Mouse (Mus musculus) cerebral cortex, adult 2 months (tissue): ENCODE data around the gene Lsp1.

Experiments
- WGBS: fragments of 180-500 bp; shearing (Covaris S2); methylation state at CpG from one replicate; pipeline ENCODE4 v1.1.7; 2018; 5-methylcytosine and 5-hydroxymethylcytosine counted together

Lsp1 gene

DNA sequence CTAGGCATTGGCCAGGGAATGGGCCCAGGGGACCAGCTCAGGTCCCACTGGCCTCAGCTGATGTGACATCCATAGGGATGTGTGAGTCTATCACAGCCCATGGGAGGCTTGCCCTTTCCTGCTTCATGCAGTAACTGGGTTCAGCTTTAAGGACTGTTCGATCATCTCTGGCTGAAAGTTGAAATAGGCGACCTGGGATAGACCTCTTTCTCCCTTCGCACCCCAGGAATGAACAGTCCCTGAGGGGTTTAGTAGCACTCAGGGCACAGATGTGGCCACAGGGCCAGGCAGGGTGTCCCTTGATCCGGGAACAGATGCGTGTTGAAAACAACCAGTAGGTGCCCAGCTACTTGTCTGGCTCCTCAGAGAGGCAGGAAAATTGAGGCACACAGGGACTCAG, 15.7 kb downstream of the Lsp1 start:
- 94% methylated on average over 5 of the region's 5 CpGs for WGBS

GRCm38 (mm10) chr7:142476795-142477452, 16.3 kb downstream of the Lsp1 start:
- 63% methylated on average over 13 of the region's 13 CpGs for WGBS

DNA sequence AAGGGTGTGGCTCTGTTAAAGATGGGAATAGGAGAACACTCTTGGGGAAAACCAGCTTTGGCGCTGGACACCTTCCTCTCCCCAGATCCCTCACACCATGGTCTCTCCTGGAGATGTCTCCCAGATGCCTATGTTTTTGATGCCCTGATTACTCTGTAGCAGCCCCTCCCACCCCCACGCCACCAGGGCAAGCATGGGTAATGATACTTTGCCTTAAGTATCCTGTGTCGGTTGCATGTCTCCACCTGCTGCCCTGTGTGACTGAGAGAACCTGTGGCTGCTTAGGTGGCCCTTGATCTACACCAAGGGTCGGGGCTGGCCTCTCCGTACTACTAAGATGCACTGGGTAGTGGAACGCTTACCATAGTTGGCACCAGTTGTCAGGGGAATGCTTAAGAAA, 17.4 kb downstream of the Lsp1 start:
- WGBS = 95% methylated on average over 6 of the region's 6 CpGs

DNA sequence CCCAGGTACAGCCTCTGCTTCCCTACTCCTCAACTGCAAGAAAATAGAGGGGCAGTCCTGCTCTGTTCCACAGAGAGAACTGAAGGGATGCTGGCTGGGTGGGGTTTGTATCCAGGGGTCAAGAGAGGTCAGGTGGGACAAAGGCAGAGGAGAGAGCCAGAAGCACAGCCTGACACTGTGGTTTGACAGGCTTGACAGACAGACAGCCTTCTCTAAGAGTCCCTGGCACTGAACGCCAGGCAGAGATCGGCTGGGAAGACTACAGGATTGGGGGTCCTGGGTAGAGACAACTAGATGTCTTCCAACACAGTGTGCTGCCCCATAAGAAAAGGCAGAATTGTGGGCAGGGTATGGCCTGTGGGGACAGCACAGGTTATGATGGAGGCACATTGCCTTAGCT, 18.0 kb downstream of the Lsp1 start:
- WGBS = 98% methylated on average over 2 of the region's 2 CpGs

DNA sequence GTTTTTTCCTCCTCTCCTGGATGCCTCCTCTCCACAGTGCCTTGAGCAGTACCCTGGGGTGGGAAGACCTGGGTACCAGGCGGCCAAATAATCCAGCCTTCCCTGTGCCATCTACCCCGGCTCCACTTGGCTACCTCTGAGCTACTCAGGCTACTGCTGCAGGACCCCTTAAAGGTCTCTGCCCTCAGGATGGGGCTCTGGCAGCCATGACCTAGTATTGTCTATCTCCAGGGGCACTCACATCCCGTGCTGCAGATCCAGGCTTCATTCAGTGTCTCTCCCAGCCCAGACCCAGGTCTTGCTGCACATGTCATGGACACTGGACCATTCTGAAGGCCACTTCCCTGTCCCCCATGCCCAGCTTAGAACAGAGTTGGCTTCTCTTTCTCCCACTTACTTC, 19.3 kb downstream of the Lsp1 start:
- 92% methylated on average over 3 of the region's 3 CpGs for WGBS

- 81% methylated on average over 3 of the region's 3 CpGs for WGBS
Observed at GRCm38 (mm10) chr7:142480661-142481060, 20.1 kb downstream of the Lsp1 start.

- 25% methylated on average over 5 of the region's 5 CpGs for WGBS
Observed at GRCm38 (mm10) chr7:142481186-142481567, 20.6 kb downstream of the Lsp1 start.

- WGBS = 12% methylated on average over 22 of the region's 22 CpGs
Observed at GRCm38 (mm10) chr7:142481568-142482255, 21.1 kb downstream of the Lsp1 start.

GRCm38 (mm10) chr7:142482256-142482609, 21.6 kb downstream of the Lsp1 start:
- WGBS = 64% methylated on average over 6 of the region's 6 CpGs

GRCm38 (mm10) chr7:142483136-142483535, 22.5 kb downstream of the Lsp1 start:
- 79% methylated on average over 11 of the region's 11 CpGs for WGBS

DNA sequence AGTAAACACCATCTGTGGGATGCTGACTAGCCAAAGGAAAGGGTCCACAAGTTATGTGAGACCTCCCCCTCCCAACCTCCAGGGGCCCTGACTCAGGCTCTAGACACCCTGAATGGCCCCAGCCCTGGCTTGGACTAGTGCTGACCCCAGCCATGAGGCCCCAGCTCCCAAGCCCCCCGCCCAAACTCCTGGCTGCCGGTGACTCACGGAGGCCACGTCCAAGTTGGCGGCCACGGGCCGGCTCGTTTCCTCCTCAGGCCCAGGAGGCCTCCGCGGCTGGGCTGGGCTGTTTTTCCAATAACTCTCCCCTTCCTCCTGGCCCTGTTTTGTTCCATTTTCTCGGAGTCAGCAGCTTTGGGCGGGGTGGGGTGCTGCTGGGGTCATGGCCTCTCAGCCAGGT, 24.2 kb downstream of the Lsp1 start:
- WGBS = 83% methylated on average over 12 of the region's 12 CpGs

GRCm38 (mm10) chr7:142486751-142487162, 26.1 kb downstream of the Lsp1 start:
- 91% methylated on average over 8 of the region's 8 CpGs for WGBS

DNA sequence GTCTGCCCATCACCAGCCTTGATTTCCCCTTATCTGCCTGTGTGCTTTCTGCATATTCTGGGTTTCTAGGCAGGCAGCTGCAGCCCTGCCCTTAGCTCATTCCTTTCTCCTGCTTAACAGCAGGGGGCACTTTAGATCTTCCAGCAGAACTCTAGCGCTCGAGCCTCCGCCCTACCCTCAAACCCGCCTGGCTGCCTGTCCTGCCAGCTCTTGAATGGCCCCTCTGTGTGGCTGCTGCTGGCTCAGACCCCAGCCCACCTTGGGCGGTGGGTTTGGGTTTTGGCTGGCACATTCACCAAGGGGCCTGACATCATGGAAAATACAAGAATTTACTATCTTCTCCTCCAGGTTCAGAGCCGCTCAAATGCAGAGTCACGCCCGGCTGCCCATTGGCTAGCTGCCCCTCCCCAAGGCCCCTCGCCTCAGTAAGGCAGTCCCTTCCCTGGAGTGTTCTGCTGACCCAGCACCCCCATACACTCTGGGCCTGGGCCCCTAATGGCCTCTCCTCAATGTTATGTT, 26.8 kb downstream of the Lsp1 start:
- WGBS = 38% methylated on average over 9 of the region's 9 CpGs

GRCm38 (mm10) chr7:142488053-142488452, 27.4 kb downstream of the Lsp1 start:
- 91% methylated on average over 3 of the region's 3 CpGs for WGBS

DNA sequence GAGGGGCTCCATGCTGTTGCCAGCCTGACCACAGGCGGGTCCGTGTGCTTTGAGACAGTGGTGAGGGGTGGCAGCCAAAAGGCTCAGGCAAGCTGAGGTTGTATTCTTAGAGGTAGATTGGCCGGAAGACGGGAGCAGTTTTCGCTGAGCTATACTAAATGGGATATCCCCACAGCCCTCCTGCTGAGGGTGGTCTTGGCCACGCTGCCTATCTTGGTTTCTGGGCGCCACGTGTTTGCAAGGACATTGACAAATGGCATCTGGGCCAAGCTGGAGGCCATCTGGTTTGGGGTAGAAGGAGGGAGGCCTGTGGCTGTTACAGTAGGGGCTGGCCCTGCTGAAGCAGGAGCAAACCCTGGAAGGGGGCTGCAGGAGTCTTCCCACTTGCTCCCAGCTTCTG, 32.9 kb downstream of the Lsp1 start:
- 91% methylated on average over 8 of the region's 8 CpGs for WGBS

DNA sequence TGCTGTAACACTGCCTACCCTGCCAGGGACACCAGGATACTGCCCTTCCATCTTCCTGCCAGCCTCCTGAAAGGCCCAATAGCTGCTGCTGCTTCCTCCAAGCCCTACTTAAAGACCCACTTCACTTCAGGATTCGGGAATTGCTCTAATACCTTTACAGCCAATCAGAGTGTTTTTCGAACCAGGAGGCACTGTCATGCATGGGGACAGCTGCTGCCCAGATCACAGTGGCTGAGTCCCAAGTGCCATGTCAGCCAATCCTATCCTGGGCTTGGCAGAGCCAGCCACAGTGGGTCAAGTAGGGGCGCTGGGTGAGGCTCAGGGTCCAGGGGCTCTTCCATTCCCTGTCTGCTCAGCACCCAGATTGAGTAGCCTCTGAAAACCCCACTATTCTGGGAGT, 35.5 kb downstream of the Lsp1 start:
- WGBS = 88% methylated on average over 3 of the region's 3 CpGs

DNA sequence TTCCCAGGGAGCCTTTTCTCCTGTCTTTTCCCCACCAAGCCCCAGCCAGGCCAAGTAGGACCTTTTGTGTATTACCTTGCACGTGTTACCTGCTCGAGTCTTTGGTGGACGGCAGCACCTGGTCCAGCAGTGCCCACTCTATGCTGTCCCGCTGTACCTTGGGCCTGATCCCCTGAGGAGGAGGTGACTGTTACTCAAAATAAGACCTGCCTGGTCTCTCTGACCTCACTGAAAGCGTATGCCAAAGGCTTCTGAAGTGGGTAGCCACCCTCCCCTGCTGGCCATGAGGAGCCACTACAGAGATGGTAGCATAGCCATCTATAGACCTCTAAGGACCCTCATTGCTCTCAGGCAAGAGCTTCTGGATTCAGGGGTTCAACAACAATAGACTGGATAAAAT, 36.2 kb downstream of the Lsp1 start:
- 90% methylated on average over 5 of the region's 5 CpGs for WGBS

GRCm38 (mm10) chr7:142497775-142498174, 37.2 kb downstream of the Lsp1 start:
- 89% methylated on average over 2 of the region's 2 CpGs for WGBS

DNA sequence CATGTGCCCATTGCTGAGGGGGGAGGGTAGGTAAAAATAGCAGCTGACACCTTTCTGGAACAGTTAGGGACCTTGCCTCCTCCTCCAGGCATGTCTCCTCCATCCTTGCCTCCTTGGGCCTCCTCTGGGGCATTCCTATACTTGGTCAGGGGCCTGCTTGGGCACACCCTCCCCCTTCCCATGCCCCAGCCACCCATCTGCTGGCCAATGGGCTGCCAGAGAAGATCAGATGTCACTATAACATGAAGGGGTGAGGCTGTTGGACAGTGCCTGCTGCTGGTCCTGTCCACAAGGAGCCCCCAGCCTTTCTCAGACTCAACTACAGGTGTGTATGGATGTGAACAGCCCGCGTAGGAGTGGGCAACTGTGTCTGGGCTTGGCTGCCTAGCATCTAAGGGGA, 38.0 kb downstream of the Lsp1 start, which contains the start of gene Tnnt3:
Gene Tnnt3 (plus strand): TSS at position 262 of the 400 bp plus-strand sequence.
- WGBS = 97% methylated on average over 2 of the region's 2 CpGs

DNA sequence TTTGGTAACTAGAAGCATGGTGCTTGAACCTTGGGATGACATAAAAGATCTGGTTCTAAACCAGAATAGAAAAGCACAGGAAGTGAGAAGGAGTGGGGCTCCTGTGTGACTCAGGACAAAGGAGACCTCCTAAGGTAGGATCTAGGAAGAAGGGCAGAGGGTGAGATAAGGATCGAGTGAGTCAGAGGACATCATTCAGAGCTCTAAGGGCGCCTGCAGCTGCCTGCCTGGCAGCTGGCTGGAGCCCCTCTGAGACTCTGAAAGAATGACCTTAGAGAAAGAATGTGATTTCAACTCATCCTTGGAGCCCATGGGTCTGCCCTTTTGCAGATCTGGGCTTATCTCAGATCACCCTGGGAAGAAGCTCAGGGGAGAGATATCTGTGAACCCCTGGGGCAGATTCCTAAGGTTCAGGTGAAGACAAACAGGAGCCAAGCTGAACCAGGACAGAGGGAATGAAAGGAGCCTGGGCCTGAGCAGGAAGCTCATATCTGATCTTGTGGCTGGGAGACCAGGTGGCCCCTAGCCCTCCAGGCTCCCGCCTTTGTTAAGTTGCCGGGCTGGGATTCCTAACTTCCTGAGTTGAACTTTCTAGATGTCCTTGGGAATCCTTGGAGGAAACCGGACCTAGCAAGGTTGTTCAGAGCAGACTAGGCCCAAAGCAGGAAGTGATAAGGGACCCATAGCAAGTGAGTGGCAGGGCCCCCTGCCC, 38.6 kb downstream of the Lsp1 start:
- 91% methylated on average over 5 of the region's 5 CpGs for WGBS

DNA sequence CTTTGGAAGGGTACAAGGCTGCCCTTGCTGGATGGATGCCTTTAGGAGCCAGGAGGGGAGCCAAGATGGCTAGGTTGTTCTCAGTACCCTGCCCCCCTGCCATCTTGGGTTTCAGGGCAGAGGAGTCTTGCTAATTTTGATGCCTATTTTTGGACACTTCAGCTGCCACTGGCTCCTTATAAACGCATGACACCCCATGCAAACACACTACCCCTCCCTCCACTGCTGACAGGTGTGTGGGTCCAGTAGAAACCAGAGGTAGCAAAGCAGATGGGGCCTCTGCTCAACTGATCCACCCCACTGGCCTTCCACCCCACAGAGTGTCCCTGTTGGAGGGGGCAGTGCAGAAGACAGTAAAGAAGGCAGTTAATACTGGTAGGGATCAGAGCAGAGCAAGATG, 39.4 kb downstream of the Lsp1 start:
- WGBS = 85% methylated on average over 1 of the region's 1 CpGs

GRCm38 (mm10) chr7:142503206-142503605, 42.6 kb downstream of the Lsp1 start:
- 89% methylated on average over 4 of the region's 4 CpGs for WGBS

GRCm38 (mm10) chr7:142505942-142506341, 45.3 kb downstream of the Lsp1 start:
- WGBS = 83% methylated on average over 2 of the region's 2 CpGs
